In the genomic region with DNA sequence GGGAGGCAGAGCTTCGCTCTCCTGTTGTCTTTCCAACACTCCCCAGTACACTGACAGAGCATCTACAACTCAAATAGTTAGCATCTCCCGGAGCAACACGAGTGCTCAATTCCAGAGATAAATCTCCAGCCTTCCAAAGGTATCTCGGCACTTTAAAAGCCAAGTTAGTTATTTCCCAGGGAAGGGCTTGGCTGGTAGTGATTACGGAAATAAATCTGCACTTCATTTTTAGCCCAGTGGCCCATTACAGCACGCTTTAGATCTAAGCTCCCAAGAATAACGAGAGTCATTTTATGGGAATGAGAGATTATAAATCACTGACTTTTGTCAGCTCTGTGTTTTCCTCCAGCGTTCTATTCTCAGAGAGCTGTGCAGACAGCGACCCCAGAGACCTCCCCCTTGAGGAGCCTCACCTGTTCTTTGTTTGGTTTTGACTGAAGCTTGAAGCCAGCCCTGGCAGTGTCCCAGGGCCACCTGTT, we compare ENCODE assay signal across 10 mouse cellular contexts.
DNase-seq lines count a peak whose midpoint lies in the region; ATAC-seq and TF ChIP-seq lines count a peak whose summit lies in the region.
"Had no signal": no experiment of that assay in that cellular context is flagged by ENCODE, and none has a peak within 500 bp of the region (broad histone marks: within the 10 kb centered on the region; RNA-seq: fewer than 3 reads in every experiment).

No protein-coding gene starts in this region.

- 39% methylated on average over 9 of the region's 9 CpGs for WGBS in heart, adult 2 months
- 12% methylated on average over 9 of the region's 9 CpGs for WGBS in kidney, adult 2 months
- 15% methylated on average over 9 of the region's 9 CpGs for WGBS in heart, embryonic 16.5 days
- 9% methylated on average over 9 of the region's 9 CpGs for WGBS in neural tube, embryonic 13.5 days
- WGBS in forebrain, embryonic 11.5 days: 74% methylated on average over 9 of the region's 9 CpGs

- TF ChIP-seq CTCF in heart, adult 2 months (IDR thresholded peaks at IDR 0.05): no peak
- TF ChIP-seq CTCF in kidney, adult 2 months (conservative IDR thresholded peaks at IDR 0.05; ENCODE audit: insufficient read depth, insufficient read length, low read depth, low read length): no peak

- no peaks in the 10 kb centered on the region for H3K36me3 ChIP-seq in heart, adult 2 months (ENCODE audit: control insufficient read depth, insufficient read depth, low read length)
- H3K36me3 ChIP-seq in kidney, adult 2 months (ENCODE audit: control insufficient read depth, insufficient read depth, low read length): no peaks in the 10 kb centered on the region
- no peaks in the 10 kb centered on the region for H3K36me3 ChIP-seq in heart, embryonic 16.5 days (ENCODE audit: control insufficient read depth, insufficient read depth)
- no peaks in the 10 kb centered on the region for H3K36me3 ChIP-seq in neural tube, embryonic 13.5 days
- no peaks in the 10 kb centered on the region for H3K36me3 ChIP-seq in forebrain, embryonic 11.5 days (ENCODE audit: control insufficient read depth, insufficient read depth, low read length)
- H3K36me3 ChIP-seq: liver, embryonic 15.5 days had no signal

- ATAC-seq in heart, embryonic 16.5 days (replicated peaks; ENCODE audit: extremely low read depth, insufficient read depth, low FRiP score): no peak
- ATAC-seq in neural tube, embryonic 13.5 days (ENCODE audit: low read depth): peak; percentile 83
- no peak for ATAC-seq in forebrain, embryonic 11.5 days (replicated peaks; ENCODE audit: low FRiP score)
- ATAC-seq in frontal cortex, adult (ENCODE audit: low TSS enrichment): no peak

- no peak for TF ChIP-seq EP300 in heart, adult 2 months (IDR thresholded peaks at IDR 0.05; ENCODE audit: insufficient read depth, low read depth, low read length)

- no peaks in the 10 kb centered on the region; the same call in 1 of the 2 replicates for H3K4me1 ChIP-seq in heart, adult 2 months (ENCODE audit: control insufficient read depth, insufficient read depth, low read length)
- H3K4me1 ChIP-seq in kidney, adult 2 months (ENCODE audit: control insufficient read depth, insufficient read depth, low read length): no peaks in the 10 kb centered on the region
- peaks cover 12% of the 10 kb centered on the region for H3K4me1 ChIP-seq in heart, embryonic 16.5 days (ENCODE audit: control insufficient read depth, insufficient read depth, low read length)
- H3K4me1 ChIP-seq in neural tube, embryonic 13.5 days (replicated peaks): peaks cover 22% of the 10 kb centered on the region
- no peaks in the 10 kb centered on the region for H3K4me1 ChIP-seq in forebrain, embryonic 11.5 days (replicated peaks; ENCODE audit: control insufficient read depth, insufficient read depth, low read length)
- H3K4me1 ChIP-seq: liver, embryonic 15.5 days had no signal

- H3K79me2 ChIP-seq in heart, adult 2 months (replicated peaks; ENCODE audit: control insufficient read depth, insufficient read depth, low read length): no peaks in the 10 kb centered on the region

- no peak for DNase-seq in heart, adult 2 months
- DNase-seq in heart, adult 9 months (ENCODE audit: low spot score in 2 of 2): no peak
- peak; percentile 11 for DNase-seq in kidney, postnatal 10 days
- no peak for DNase-seq in kidney, adult 2 months
- DNase-seq in forebrain, embryonic 11.5 days (ENCODE audit: low spot score): no peak
- DNase-seq: adrenal gland, adult 2 months had no signal

- no peaks in the 10 kb centered on the region for H3K9me3 ChIP-seq in heart, embryonic 16.5 days (replicated peaks; ENCODE audit: control insufficient read depth, low read length)
- H3K9me3 ChIP-seq in neural tube, embryonic 13.5 days: no peaks in the 10 kb centered on the region
- H3K9me3 ChIP-seq in forebrain, embryonic 11.5 days (ENCODE audit: control insufficient read depth, low read length): no peaks in the 10 kb centered on the region
- H3K9me3 ChIP-seq: liver, embryonic 15.5 days had no signal

- H3K4me2 ChIP-seq in heart, embryonic 16.5 days (ENCODE audit: low read depth, low read length): peak overlapping the region; percentile 20
- peak overlapping the region; percentile 14; the same call in 1 of the 2 replicates for H3K4me2 ChIP-seq in neural tube, embryonic 13.5 days
- no peak overlapping the region for H3K4me2 ChIP-seq in forebrain, embryonic 11.5 days (ENCODE audit: low read depth, low read length, severe bottlenecking)
- H3K4me2 ChIP-seq: liver, embryonic 15.5 days had no signal

- no peaks in the 10 kb centered on the region for H3K27me3 ChIP-seq in heart, adult 2 months (ENCODE audit: control insufficient read depth, insufficient read depth, low read length)
- no peaks in the 10 kb centered on the region; the same call in 1 of the 2 replicates for H3K27me3 ChIP-seq in kidney, adult 2 months (replicated peaks; ENCODE audit: control insufficient read depth, insufficient read depth, low read length)
- H3K27me3 ChIP-seq in heart, embryonic 16.5 days (ENCODE audit: control insufficient read depth, insufficient read depth, low read length): no peaks in the 10 kb centered on the region
- no peaks in the 10 kb centered on the region for H3K27me3 ChIP-seq in neural tube, embryonic 13.5 days
- no peaks in the 10 kb centered on the region for H3K27me3 ChIP-seq in forebrain, embryonic 11.5 days (ENCODE audit: control insufficient read depth, insufficient read depth, low read length)
- H3K27me3 ChIP-seq: liver, embryonic 15.5 days had no signal

- H3K9ac ChIP-seq in heart, adult 2 months (ENCODE audit: low read depth, low read length): no peak overlapping the region
- no peak overlapping the region for H3K9ac ChIP-seq in heart, embryonic 16.5 days (ENCODE audit: low read length)
- no peak overlapping the region for H3K9ac ChIP-seq in neural tube, embryonic 13.5 days
- H3K9ac ChIP-seq in forebrain, embryonic 11.5 days (ENCODE audit: low read length): no peak overlapping the region
- H3K9ac ChIP-seq: liver, embryonic 15.5 days had no signal

- H3K27ac ChIP-seq in heart, adult 2 months: peak overlapping the region; percentile 32; the same call in 1 of the 2 replicates
- no peak overlapping the region for H3K27ac ChIP-seq in kidney, adult 2 months (ENCODE audit: insufficient read depth, low read depth, low read length)
- peak overlapping the region; percentile 79 for H3K27ac ChIP-seq in heart, embryonic 16.5 days (ENCODE audit: low read length)
- H3K27ac ChIP-seq in neural tube, embryonic 13.5 days (replicated peaks): peak overlapping the region; percentile 38; the same call in 1 of the 2 replicates
- H3K27ac ChIP-seq in forebrain, embryonic 11.5 days (ENCODE audit: low read depth, low read length): no peak overlapping the region
- H3K27ac ChIP-seq: liver, embryonic 15.5 days had no signal

- intact Hi-C loops in heart, adult 2 months (cut with DNase I): no loop called here

- TF ChIP-seq POLR2A in heart, adult 2 months (IDR thresholded peaks at IDR 0.05; ENCODE audit: insufficient read depth, low read depth, low read length): no peak
- no peak for TF ChIP-seq POLR2A in kidney, adult 2 months (IDR thresholded peaks at IDR 0.05; ENCODE audit: low read depth, low read length)

- H3K4me3 ChIP-seq in heart, adult 2 months: no peak overlapping the region
- no peak overlapping the region for H3K4me3 ChIP-seq in kidney, adult 2 months (ENCODE audit: insufficient read depth, low read depth, low read length)
- no peak overlapping the region for H3K4me3 ChIP-seq in heart, embryonic 16.5 days (ENCODE audit: low read length)
- no peak overlapping the region for H3K4me3 ChIP-seq in neural tube, embryonic 13.5 days
- no peak overlapping the region for H3K4me3 ChIP-seq in forebrain, embryonic 11.5 days (ENCODE audit: low read depth, low read length)
- H3K4me3 ChIP-seq: liver, embryonic 15.5 days had no signal

Comparison
In these comparisons a context has a peak if more than half of its experiments do, and no peak if none do; other contexts are left out.
1. H3K27ac ChIP-seq: peak in heart, adult 2 months (single experiment), heart, embryonic 16.5 days (single experiment) and neural tube, embryonic 13.5 days (single experiment); none in kidney, adult 2 months (single experiment) and forebrain, embryonic 11.5 days (single experiment).